Mouse (Mus musculus): ENCODE results near the gene S1pr3.

GRCm38 (mm10) chr13:51417796-51418195, 9.4 kb downstream of the S1pr3 start:
- TF ChIP-seq POLR2A (IDR thresholded peaks at IDR 0.05; ENCODE audit: borderline replicate concordance, extremely low read depth, low read depth, low read length) (no peak), CTCF (IDR thresholded peaks at IDR 0.05; ENCODE audit: insufficient read depth, low read length) (no peak)

All from lung, adult 2 months (tissue).